Mouse (Mus musculus) retina, postnatal 1 day (tissue): ENCODE data around the gene Mrgprx2.
"Not testable (repeated sequence)": the region's sequence is repeated elsewhere in the genome, so short reads cannot be mapped to it uniquely, and the experiment has no call there.

ENCODE experiments used
- DNase-seq: peaks from one replicate; pipeline ENCODE4 v3.0.0-alpha.2; 2012

The Mrgprx2 gene

GRCm38 (mm10) chr7:48499221-48499620, at the start of gene Mrgprx2:
Mrgprx2 (minus strand) TSS chr7:48499321.
- no peak for DNase-seq

GRCm38 (mm10) chr7:48456242-48456641, 42.9 kb downstream of the Mrgprx2 start, which contains the start of gene Mrgprb1:
Mrgprb1 (minus strand) TSS chr7:48456342.
- no peak for DNase-seq

- no peak for DNase-seq
Observed at GRCm38 (mm10) chr7:48436581-48436980, 62.5 kb downstream of the Mrgprx2 start.

GRCm38 (mm10) chr7:48435936-48436335, 63.2 kb downstream of the Mrgprx2 start:
- not testable (repeated sequence) for DNase-seq
